Mouse (Mus musculus) adrenal gland, postnatal 0 days (tissue): ENCODE results near the gene AY358078. TPM values are rescaled to one million over a fixed set of nuclear protein-coding genes. Genes with fewer than 3 reads are reported as not detected.

Experiments
- microRNA-seq: library from miRNA; unstranded; fragments of <30 nt; microRNA quantifications from one replicate; pipeline ENCODE4, GENCODE M21; 2016; ENCODE audit warnings: borderline replicate concordance; ENCODE audit not compliant: insufficient number of aligned reads
- polyA plus RNA-seq: library from polyadenylated mRNA; unstranded; fragments of >200 nt; fragmentation: Nextera tagmentation; extraction: Ambion mirVana; gene quantifications from 2 replicates; pipeline ENCODE4 v1.2.1, GENCODE M21; 2015

The AY358078 gene
- polyA plus RNA-seq, result not detected in 2 replicates

GRCm38 (mm10) chr14:51799746-51800145 is at the start of gene AY358078:
Gene AY358078, plus strand, starts transcription at chr14:51800046.

GRCm38 (mm10) chr14:51773490-51773889 is 26.4 kb upstream of the AY358078 start, which contains the start of gene Ang4:
Gene Ang4, minus strand, starts transcription at chr14:51773590.

DNA sequence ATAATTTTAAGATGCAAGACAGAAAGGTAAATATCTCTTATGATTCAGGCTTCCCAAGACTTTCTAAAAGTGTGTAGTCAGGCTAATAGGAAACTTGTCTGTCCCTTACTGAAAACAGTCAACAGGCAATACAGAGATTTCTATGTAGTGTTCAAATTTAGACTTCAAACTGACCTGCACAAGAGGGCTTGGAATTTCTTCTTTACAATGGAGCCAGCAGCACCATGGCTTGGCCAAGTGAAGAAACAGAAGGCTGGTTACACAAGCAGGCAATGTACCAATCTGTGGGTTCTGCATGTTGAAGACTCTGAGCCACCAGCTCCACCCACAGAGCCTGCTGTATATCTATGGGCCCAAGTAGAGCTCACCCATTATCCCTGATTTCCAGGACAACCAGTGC is 53.6 kb downstream of the AY358078 start, which contains the start of gene Ear6:
Gene Ear6, plus strand, starts transcription at position 301 of the 400 bp plus-strand sequence.

Small RNA genes lying within 50 kb of the gene (microRNA-seq; reads per million reads assigned to microRNA genes)
- gene Gm27375, result not detected

Other genes starting within 250 kb of the AY358078 start
- gene Gm5622, start 247.3 kb upstream of the AY358078 start, polyA plus RNA-seq, result not detected in 2 replicates
- gene Gm17175, start 226.0 kb upstream of the AY358078 start, polyA plus RNA-seq, result not detected in 2 replicates
- gene Gm17174, start 207.9 kb upstream of the AY358078 start, polyA plus RNA-seq, result not detected in 2 replicates
- gene Gm17078, start 188.7 kb upstream of the AY358078 start, polyA plus RNA-seq, result not detected in 2 replicates
- not detected in 2 replicates for gene Gm4181, start 164.4 kb upstream of the AY358078 start, polyA plus RNA-seq
- not detected in 2 replicates for gene Gm17079, start 104.6 kb upstream of the AY358078 start, polyA plus RNA-seq
- gene Gm5800, start 82.9 kb upstream of the AY358078 start, polyA plus RNA-seq, result not detected in 2 replicates
- 0.33 and 0.36 TPM in 2 replicates for gene Ang4, start 26.5 kb upstream of the AY358078 start, polyA plus RNA-seq
- 0.30 TPM in 1 of 2 replicates, not detected in the other for gene Ear6, start 53.7 kb downstream of the AY358078 start, polyA plus RNA-seq
- 28.6 and 34.4 TPM in 2 replicates for gene Mettl17, start 84.8 kb downstream of the AY358078 start, polyA plus RNA-seq
- 0.06 and 0.36 TPM in 2 replicates for gene Slc39a2, start 92.8 kb downstream of the AY358078 start, polyA plus RNA-seq
- gene Ndrg2, start 114.1 kb downstream of the AY358078 start, polyA plus RNA-seq, result 119 and 138 TPM in 2 replicates
- gene Tppp2, start 118.4 kb downstream of the AY358078 start, polyA plus RNA-seq, result not detected in 2 replicates
- gene Rnase13, start 122.7 kb downstream of the AY358078 start, polyA plus RNA-seq, result 0.08 TPM in 1 of 2 replicates, not detected in the other
- gene Arhgef40, start 184.7 kb downstream of the AY358078 start, polyA plus RNA-seq, result 42.5 and 43.7 TPM in 2 replicates
- gene Tmem253, start 215.6 kb downstream of the AY358078 start, polyA plus RNA-seq, result 0.46 and 1.7 TPM in 2 replicates
- gene Zfp219, start 220.7 kb downstream of the AY358078 start, polyA plus RNA-seq, result 13.9 and 20.6 TPM in 2 replicates
- not detected in 2 replicates for gene Olfr221, start 242.4 kb downstream of the AY358078 start, polyA plus RNA-seq